Mouse (Mus musculus) stomach, embryonic 15.5 days (tissue): Measurements from ENCODE around the gene Plxna4. TPM values are rescaled to one million over a fixed set of nuclear protein-coding genes. Genes with fewer than 3 reads are reported as not detected.
A peak's percentile ranks its signal among the peaks of the same experiment; 100 is the strongest.

Source experiments
- ATAC-seq: fragments of 200-750 bp; cut with Nextera tagmentation; 2 replicates; pipeline ENCODE4 v1.8.0; 2017; ENCODE audit warnings: low read depth, moderate number of reproducible peaks, moderate TSS enrichment; ENCODE audit not compliant: insufficient read depth, low FRiP score
- H3K27ac ChIP-seq: fragments of 300-500 bp; sonication (generic); 2 replicates; pipeline ENCODE4 v1.5.1; 2015; ENCODE audit warnings: mild to moderate bottlenecking, inconsistent platforms
- H3K27me3 ChIP-seq: fragments of 300-500 bp; sonication (generic); replicated peaks from 2 replicates; pipeline ENCODE4 v1.6.1; 2015; ENCODE audit warnings: inconsistent platforms
- H3K36me3 ChIP-seq: fragments of 300-500 bp; sonication (generic); 2 replicates; pipeline ENCODE4 v1.6.1; 2015; ENCODE audit warnings: inconsistent platforms
- H3K4me1 ChIP-seq: fragments of 300-500 bp; sonication (generic); 2 replicates; pipeline ENCODE4 v1.6.1; 2015; ENCODE audit warnings: inconsistent platforms
- H3K4me2 ChIP-seq: fragments of 300-500 bp; sonication (generic); 2 replicates; pipeline ENCODE4 v1.6.1; 2015; ENCODE audit warnings: mild to moderate bottlenecking, inconsistent platforms
- H3K4me3 ChIP-seq: fragments of 300-500 bp; sonication (generic); replicated peaks from 2 replicates; pipeline ENCODE4 v1.5.1; 2015; ENCODE audit warnings: inconsistent platforms
- H3K9ac ChIP-seq: fragments of 300-500 bp; sonication (generic); 2 replicates; pipeline ENCODE4 v1.6.1; 2015; ENCODE audit warnings: inconsistent platforms
- H3K9me3 ChIP-seq: fragments of 300-500 bp; sonication (generic); 2 replicates; pipeline ENCODE4 v1.6.1; 2016; ENCODE audit warnings: inconsistent platforms
- WGBS: fragments of 180-500 bp; shearing (Covaris S2); methylation state at CpG from one replicate; pipeline ENCODE4 v1.1.7; 2015; 5-methylcytosine and 5-hydroxymethylcytosine counted together
- polyA plus RNA-seq: library from polyadenylated mRNA; unstranded; fragments of >200 nt; fragmentation: Nextera tagmentation; extraction: Ambion mirVana; gene quantifications from 2 replicates; pipeline ENCODE4 v1.2.1, GENCODE M21; 2015

Gene Plxna4
- polyA plus RNA-seq, 1 experiment from 2014 or later = 2.3 TPM

- WGBS = 86% methylated on average over 5 of the region's 5 CpGs
- no peaks in the 10 kb centered on the region for H3K4me1 ChIP-seq
- H3K9ac ChIP-seq = no peak overlapping the region
- no peaks in the 10 kb centered on the region for H3K9me3 ChIP-seq
- no peak overlapping the region for H3K4me3 ChIP-seq
- H3K27me3 ChIP-seq = no peaks in the 10 kb centered on the region
- no peak for ATAC-seq
- H3K4me2 ChIP-seq = no peak overlapping the region
- no peaks in the 10 kb centered on the region for H3K36me3 ChIP-seq
- H3K27ac ChIP-seq = no peak overlapping the region
Measured at GRCm38 (mm10) chr6:32498106-32498505, 89.9 kb downstream of the Plxna4 start.

- no peak overlapping the region for H3K4me2 ChIP-seq
- no peaks in the 10 kb centered on the region for H3K27me3 ChIP-seq
- H3K27ac ChIP-seq = no peak overlapping the region
- ATAC-seq = no peak
- no peak overlapping the region for H3K4me3 ChIP-seq
- H3K9ac ChIP-seq = no peak overlapping the region
- no peaks in the 10 kb centered on the region for H3K9me3 ChIP-seq
- no peaks in the 10 kb centered on the region for H3K36me3 ChIP-seq
- WGBS = 71% methylated on average over 4 of the region's 4 CpGs
- no peaks in the 10 kb centered on the region for H3K4me1 ChIP-seq
Measured at GRCm38 (mm10) chr6:32496109-32496508, 91.9 kb downstream of the Plxna4 start.

GRCm38 (mm10) chr6:32495532-32495931, 92.5 kb downstream of the Plxna4 start:
- H3K9me3 ChIP-seq = no peaks in the 10 kb centered on the region
- H3K27me3 ChIP-seq = no peaks in the 10 kb centered on the region
- 96% methylated on average over 2 of the region's 2 CpGs for WGBS
- no peak overlapping the region for H3K4me3 ChIP-seq
- no peaks in the 10 kb centered on the region for H3K36me3 ChIP-seq
- no peak overlapping the region for H3K27ac ChIP-seq
- no peak for ATAC-seq
- H3K4me2 ChIP-seq = no peak overlapping the region
- H3K9ac ChIP-seq = no peak overlapping the region
- no peaks in the 10 kb centered on the region for H3K4me1 ChIP-seq

GRCm38 (mm10) chr6:32493557-32493956, 94.4 kb downstream of the Plxna4 start:
- Histone ChIP-seq H3K4me1 (no peaks in the 10 kb centered on the region), H3K36me3 (no peaks in the 10 kb centered on the region), H3K4me3 (no peak overlapping the region), H3K9ac (no peak overlapping the region), H3K9me3 (no peaks in the 10 kb centered on the region), H3K4me2 (no peak overlapping the region), H3K27me3 (no peaks in the 10 kb centered on the region), H3K27ac (no peak overlapping the region)
- 30% methylated on average over 5 of the region's 5 CpGs for WGBS
- ATAC-seq = peak; percentile 70

GRCm38 (mm10) chr6:32487121-32487520, 100.9 kb downstream of the Plxna4 start:
- ATAC-seq = no peak
- Histone ChIP-seq H3K36me3 (no peaks in the 10 kb centered on the region), H3K27ac (no peak overlapping the region), H3K9ac (no peak overlapping the region), H3K27me3 (no peaks in the 10 kb centered on the region), H3K4me1 (no peaks in the 10 kb centered on the region), H3K4me2 (no peak overlapping the region), H3K9me3 (no peaks in the 10 kb centered on the region), H3K4me3 (no peak overlapping the region)
- WGBS = 64% methylated on average over 3 of the region's 3 CpGs

GRCm38 (mm10) chr6:32482469-32482868, 105.5 kb downstream of the Plxna4 start:
- H3K9ac ChIP-seq = no peak overlapping the region
- no peak overlapping the region for H3K27ac ChIP-seq
- no peaks in the 10 kb centered on the region for H3K36me3 ChIP-seq
- H3K27me3 ChIP-seq = no peaks in the 10 kb centered on the region
- H3K4me1 ChIP-seq = no peaks in the 10 kb centered on the region
- ATAC-seq = no peak
- H3K9me3 ChIP-seq = no peaks in the 10 kb centered on the region
- WGBS = 51% methylated on average over 4 of the region's 4 CpGs
- H3K4me3 ChIP-seq = no peak overlapping the region
- H3K4me2 ChIP-seq = no peak overlapping the region

GRCm38 (mm10) chr6:32480741-32481140, 107.3 kb downstream of the Plxna4 start:
- H3K4me2 ChIP-seq = no peak overlapping the region
- H3K27ac ChIP-seq = no peak overlapping the region
- H3K4me3 ChIP-seq = no peak overlapping the region
- no peaks in the 10 kb centered on the region for H3K4me1 ChIP-seq
- H3K27me3 ChIP-seq = no peaks in the 10 kb centered on the region
- H3K9ac ChIP-seq = no peak overlapping the region
- WGBS = 79% methylated on average over 1 of the region's 1 CpGs
- ATAC-seq = no peak
- H3K36me3 ChIP-seq = no peaks in the 10 kb centered on the region
- H3K9me3 ChIP-seq = no peaks in the 10 kb centered on the region

GRCm38 (mm10) chr6:32479765-32480164, 108.2 kb downstream of the Plxna4 start:
- no peak for ATAC-seq
- H3K36me3 ChIP-seq = no peaks in the 10 kb centered on the region

GRCm38 (mm10) chr6:32479193-32479758, 108.7 kb downstream of the Plxna4 start:
- 0 out of 2 replicates have a peak overlapping the region, but pooled peaks have one; percentile 26 for H3K27ac ChIP-seq

More at GRCm38 (mm10) chr6:32479765-32480164, 108.2 kb downstream of the Plxna4 start:
- H3K4me3 ChIP-seq = no peak overlapping the region
- no peak overlapping the region for H3K4me2 ChIP-seq
- H3K27me3 ChIP-seq = no peaks in the 10 kb centered on the region
- H3K27ac ChIP-seq = no peak overlapping the region
- H3K9me3 ChIP-seq = no peaks in the 10 kb centered on the region
- no peaks in the 10 kb centered on the region for H3K4me1 ChIP-seq
- 77% methylated on average over 2 of the region's 2 CpGs for WGBS
- no peak overlapping the region for H3K9ac ChIP-seq

GRCm38 (mm10) chr6:32475958-32476357, 112.0 kb downstream of the Plxna4 start:
- H3K4me2 ChIP-seq = no peak overlapping the region
- H3K9me3 ChIP-seq = no peaks in the 10 kb centered on the region
- H3K4me1 ChIP-seq = no peaks in the 10 kb centered on the region
- 79% methylated on average over 4 of the region's 4 CpGs for WGBS
- no peaks in the 10 kb centered on the region for H3K27me3 ChIP-seq
- ATAC-seq = no peak
- H3K4me3 ChIP-seq = no peak overlapping the region
- H3K27ac ChIP-seq = no peak overlapping the region
- H3K9ac ChIP-seq = no peak overlapping the region
- H3K36me3 ChIP-seq = no peaks in the 10 kb centered on the region

More at GRCm38 (mm10) chr6:32479193-32479758, 108.7 kb downstream of the Plxna4 start:
- no peaks in the 10 kb centered on the region for H3K27me3 ChIP-seq
- 16% methylated on average over 2 of the region's 2 CpGs for WGBS
- H3K4me3 ChIP-seq = no peak overlapping the region
- H3K4me1 ChIP-seq = no peaks in the 10 kb centered on the region
- ATAC-seq = peak; percentile 78
- H3K9me3 ChIP-seq = no peaks in the 10 kb centered on the region
- no peak overlapping the region for H3K9ac ChIP-seq
- H3K4me2 ChIP-seq = no peak overlapping the region
- no peaks in the 10 kb centered on the region for H3K36me3 ChIP-seq

GRCm38 (mm10) chr6:32472062-32472461, 115.9 kb downstream of the Plxna4 start:
- no peaks in the 10 kb centered on the region for H3K4me1 ChIP-seq
- no peak overlapping the region for H3K9ac ChIP-seq
- H3K9me3 ChIP-seq = no peaks in the 10 kb centered on the region
- ATAC-seq = no peak
- no peak overlapping the region for H3K4me3 ChIP-seq
- H3K4me2 ChIP-seq = no peak overlapping the region
- H3K27ac ChIP-seq = no peak overlapping the region
- H3K27me3 ChIP-seq = no peaks in the 10 kb centered on the region
- H3K36me3 ChIP-seq = no peaks in the 10 kb centered on the region
- 75% methylated on average over 5 of the region's 5 CpGs for WGBS

GRCm38 (mm10) chr6:32471639-32472038, 116.4 kb downstream of the Plxna4 start:
- Histone ChIP-seq H3K9me3 (no peaks in the 10 kb centered on the region), H3K27me3 (no peaks in the 10 kb centered on the region), H3K9ac (no peak overlapping the region), H3K36me3 (no peaks in the 10 kb centered on the region), H3K4me2 (no peak overlapping the region), H3K4me3 (no peak overlapping the region), H3K27ac (no peak overlapping the region), H3K4me1 (no peaks in the 10 kb centered on the region)
- WGBS = 58% methylated on average over 3 of the region's 3 CpGs
- no peak for ATAC-seq

GRCm38 (mm10) chr6:32469196-32469595, 118.8 kb downstream of the Plxna4 start:
- Histone ChIP-seq H3K36me3 (no peaks in the 10 kb centered on the region), H3K27ac (no peak overlapping the region), H3K27me3 (no peaks in the 10 kb centered on the region), H3K9me3 (no peaks in the 10 kb centered on the region), H3K4me1 (no peaks in the 10 kb centered on the region), H3K4me2 (no peak overlapping the region), H3K9ac (no peak overlapping the region), H3K4me3 (no peak overlapping the region)
- ATAC-seq = no peak
- WGBS = 49% methylated on average over 5 of the region's 5 CpGs
